Mouse (Mus musculus): ENCODE measurements around the gene Snx5. TPM values are rescaled to one million over a fixed set of nuclear protein-coding genes. Genes with fewer than 3 reads are reported as not detected.

Snx5 gene
- polyA plus RNA-seq, 1 experiment from 2014 or later = 116 TPM

- H3K4me3 ChIP-seq = no peak overlapping the region
- peaks cover 43% of the 10 kb centered on the region for H3K4me1 ChIP-seq
- H3K27ac ChIP-seq = no peak overlapping the region
- H3K9ac ChIP-seq = peak overlapping the region; percentile 7; the same call in 1 of the 2 replicates
- H3K9me3 ChIP-seq = no peaks in the 10 kb centered on the region
- WGBS = 37% methylated on average over 4 of the region's 4 CpGs
- H3K4me2 ChIP-seq = peak overlapping the region; percentile 8; the same call in 1 of the 2 replicates
- no peak for ATAC-seq (ENCODE audit: borderline replicate concordance, extremely low read depth, low FRiP score, low TSS enrichment)
- H3K27me3 ChIP-seq = no peaks in the 10 kb centered on the region
- peaks cover 9% of the 10 kb centered on the region for H3K36me3 ChIP-seq
These were observed 4.6 kb downstream of the Snx5 start for GRCm38 (mm10) chr2:144265916-144266683.

GRCm38 (mm10) chr2:144265120-144265488 lies 5.6 kb downstream of the Snx5 start:
- H3K27ac ChIP-seq = no peak overlapping the region

GRCm38 (mm10) chr2:144264398-144265119 lies 6.1 kb downstream of the Snx5 start:
- H3K27me3 ChIP-seq = no peaks in the 10 kb centered on the region
- no peaks in the 10 kb centered on the region for H3K9me3 ChIP-seq
- H3K9ac ChIP-seq = no peak overlapping the region
- no peak overlapping the region for H3K4me3 ChIP-seq
- no peak overlapping the region for H3K27ac ChIP-seq
- no peak overlapping the region for H3K4me2 ChIP-seq
- peaks cover 41% of the 10 kb centered on the region for H3K4me1 ChIP-seq
- peaks cover 22% of the 10 kb centered on the region for H3K36me3 ChIP-seq
- 55% methylated on average over 5 of the region's 5 CpGs for WGBS
- no peak for ATAC-seq (ENCODE audit: borderline replicate concordance, extremely low read depth, low FRiP score, low TSS enrichment)

More at GRCm38 (mm10) chr2:144265120-144265488, 5.6 kb downstream of the Snx5 start:
- no peaks in the 10 kb centered on the region for H3K9me3 ChIP-seq
- H3K4me3 ChIP-seq = no peak overlapping the region
- 67% methylated on average over 3 of the region's 3 CpGs for WGBS
- H3K4me1 ChIP-seq = peaks cover 41% of the 10 kb centered on the region
- no peak overlapping the region for H3K4me2 ChIP-seq
- H3K27me3 ChIP-seq = no peaks in the 10 kb centered on the region
- H3K36me3 ChIP-seq = peaks cover 19% of the 10 kb centered on the region
- no peak for ATAC-seq (ENCODE audit: borderline replicate concordance, extremely low read depth, low FRiP score, low TSS enrichment)
- H3K9ac ChIP-seq = no peak overlapping the region

DNA sequence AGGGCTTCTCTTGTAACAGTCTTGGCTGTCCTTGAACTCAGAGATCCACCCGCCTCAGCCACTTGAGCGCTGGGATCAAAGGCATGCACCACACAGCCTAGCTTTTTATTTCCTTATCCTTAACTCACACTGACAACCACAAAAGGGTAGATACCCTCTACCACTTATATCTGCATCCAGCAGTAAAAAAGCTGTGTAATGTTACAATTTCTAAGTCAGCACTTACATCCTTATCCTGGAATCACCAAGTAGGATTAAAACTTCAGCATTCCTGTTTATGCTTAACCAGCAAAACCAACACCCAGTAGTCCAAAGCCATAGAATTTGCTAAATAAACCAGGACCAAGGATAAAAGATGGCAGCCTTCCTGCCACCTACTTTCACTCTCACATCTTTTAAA lies 7.9 kb downstream of the Snx5 start:
- no peaks in the 10 kb centered on the region for H3K27me3 ChIP-seq
- whole genome bisulfite sequencing = 81% methylated on average over 2 of the region's 2 CpGs
- no peak for ATAC-seq (ENCODE audit: borderline replicate concordance, extremely low read depth, low FRiP score, low TSS enrichment)
- H3K36me3 ChIP-seq = peaks cover 39% of the 10 kb centered on the region
- no peak overlapping the region for H3K9ac ChIP-seq
- no peak overlapping the region for H3K4me2 ChIP-seq
- H3K4me1 ChIP-seq = peaks cover 33% of the 10 kb centered on the region
- H3K9me3 ChIP-seq = no peaks in the 10 kb centered on the region
- no peak overlapping the region for H3K27ac ChIP-seq
- no peak overlapping the region for H3K4me3 ChIP-seq

DNA sequence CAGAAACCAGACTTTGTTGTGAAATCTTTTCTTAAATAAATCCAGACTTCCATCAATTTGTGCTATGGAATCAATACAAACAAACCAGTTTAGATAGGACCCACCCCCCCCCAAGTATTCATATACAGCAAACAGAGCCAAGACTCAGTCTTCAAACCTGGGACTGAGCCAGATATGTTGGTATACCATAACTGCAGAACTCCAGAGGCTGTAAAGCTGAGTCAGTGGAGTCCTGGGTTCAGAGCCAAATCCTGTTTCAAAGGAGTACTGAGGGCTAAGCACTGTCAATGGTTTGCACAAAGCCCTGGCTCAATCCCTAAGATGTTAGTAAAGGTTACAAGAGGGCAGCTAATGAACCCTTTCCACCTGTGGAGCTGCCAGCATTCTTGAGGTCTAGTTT lies 20.6 kb downstream of the Snx5 start:
- Histone ChIP-seq H3K4me2 (no peak overlapping the region), H3K4me1 (0 out of 2 replicates have a peak, but pooled peaks cover 9% of the 10 kb centered on the region), H3K9ac (no peak overlapping the region), H3K27me3 (no peaks in the 10 kb centered on the region), H3K36me3 (peaks cover 59% of the 10 kb centered on the region), H3K27ac (no peak overlapping the region), H3K4me3 (no peak overlapping the region), H3K9me3 (no peaks in the 10 kb centered on the region)
- no peak for ATAC-seq (ENCODE audit: borderline replicate concordance, extremely low read depth, low FRiP score, low TSS enrichment)

DNA sequence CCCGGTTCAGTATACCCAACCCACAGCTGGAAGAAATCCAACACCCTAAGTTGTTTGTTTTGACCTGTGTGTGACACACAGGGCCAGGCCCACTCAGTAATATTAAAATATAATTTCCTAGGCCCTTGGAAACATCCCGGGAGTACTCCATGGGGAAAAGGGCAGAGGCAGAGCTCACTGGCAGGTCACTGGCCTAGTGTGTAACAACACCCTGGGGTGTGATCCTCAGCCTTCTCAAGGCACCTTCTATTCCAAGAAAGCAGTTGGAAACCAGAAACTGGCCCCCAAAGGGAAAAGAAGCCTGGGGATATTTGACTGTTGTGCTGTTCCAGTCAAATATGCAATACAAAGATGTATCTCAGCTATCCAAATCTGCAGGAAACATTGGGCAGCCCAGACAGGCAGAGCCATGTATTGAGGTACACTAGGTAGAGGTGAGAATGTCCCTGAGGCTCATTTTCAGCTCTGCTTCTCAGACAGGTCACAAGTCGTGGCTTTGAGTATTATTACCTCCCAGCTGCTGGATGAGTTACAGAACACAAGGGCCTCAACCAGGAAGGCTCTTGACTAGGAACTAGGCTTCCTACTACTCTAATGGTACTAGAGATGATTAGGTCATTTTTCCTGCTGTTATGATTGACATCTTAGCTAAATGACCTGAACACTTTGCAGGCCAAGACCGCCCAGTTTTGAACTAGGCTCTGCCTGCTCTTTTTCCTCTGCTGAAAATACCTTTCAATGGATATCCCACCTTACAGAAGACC lies 21.9 kb downstream of the Snx5 start:
- no peak overlapping the region for H3K27ac ChIP-seq
- no peak for ATAC-seq (ENCODE audit: borderline replicate concordance, extremely low read depth, low FRiP score, low TSS enrichment)
- H3K4me3 ChIP-seq = no peak overlapping the region
- no peak overlapping the region for H3K9ac ChIP-seq
- H3K36me3 ChIP-seq = peaks cover 45% of the 10 kb centered on the region
- no peaks in the 10 kb centered on the region for H3K9me3 ChIP-seq
- 37% methylated on average over 3 of the region's 4 CpGs for WGBS
- H3K4me2 ChIP-seq = no peak overlapping the region
- no peaks in the 10 kb centered on the region for H3K27me3 ChIP-seq
- H3K4me1 ChIP-seq = 0 out of 2 replicates have a peak, but pooled peaks cover 9% of the 10 kb centered on the region

- H3K27me3 ChIP-seq = no peaks in the 10 kb centered on the region
- WGBS = 31% methylated on average over 5 of the region's 5 CpGs
These were observed 23.2 kb downstream of the Snx5 start for GRCm38 (mm10) chr2:144247337-144247978.

DNA sequence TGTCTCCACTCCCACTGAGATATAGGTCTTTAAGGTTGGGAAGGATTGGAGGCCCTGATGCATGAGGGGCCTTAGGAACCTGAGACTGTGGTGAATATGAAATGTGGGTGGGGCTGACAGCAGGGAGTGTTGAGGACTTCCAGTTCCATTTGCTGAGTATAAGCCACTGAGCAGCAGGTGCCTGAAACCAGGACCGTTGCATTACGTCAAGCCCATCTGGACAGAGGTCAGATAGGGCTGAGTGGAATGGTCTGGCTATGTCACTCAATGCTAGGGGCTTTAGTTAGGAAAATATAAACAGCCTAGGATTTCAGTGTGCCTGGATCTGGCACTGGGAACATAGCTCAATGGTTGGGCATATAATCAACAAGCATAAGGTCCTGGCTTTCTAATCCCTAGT lies 24.4 kb downstream of the Snx5 start:
- Histone ChIP-seq H3K27me3 (no peaks in the 10 kb centered on the region), H3K36me3 (peaks cover 22% of the 10 kb centered on the region), H3K4me2 (no peak overlapping the region), H3K4me3 (no peak overlapping the region), H3K27ac (no peak overlapping the region), H3K4me1 (0 out of 2 replicates have a peak, but pooled peaks cover 9% of the 10 kb centered on the region), H3K9me3 (no peaks in the 10 kb centered on the region), H3K9ac (no peak overlapping the region)
- 58% methylated on average over 2 of the region's 2 CpGs for WGBS
- no peak for ATAC-seq (ENCODE audit: borderline replicate concordance, extremely low read depth, low FRiP score, low TSS enrichment)

More at GRCm38 (mm10) chr2:144247337-144247978, 23.2 kb downstream of the Snx5 start:
- Histone ChIP-seq H3K9ac (no peak overlapping the region), H3K4me2 (no peak overlapping the region), H3K4me3 (no peak overlapping the region), H3K36me3 (peaks cover 32% of the 10 kb centered on the region), H3K9me3 (no peaks in the 10 kb centered on the region), H3K4me1 (0 out of 2 replicates have a peak, but pooled peaks cover 9% of the 10 kb centered on the region), H3K27ac (no peak overlapping the region)
- peak; percentile 48 for ATAC-seq (ENCODE audit: borderline replicate concordance, extremely low read depth, low FRiP score, low TSS enrichment)

DNA sequence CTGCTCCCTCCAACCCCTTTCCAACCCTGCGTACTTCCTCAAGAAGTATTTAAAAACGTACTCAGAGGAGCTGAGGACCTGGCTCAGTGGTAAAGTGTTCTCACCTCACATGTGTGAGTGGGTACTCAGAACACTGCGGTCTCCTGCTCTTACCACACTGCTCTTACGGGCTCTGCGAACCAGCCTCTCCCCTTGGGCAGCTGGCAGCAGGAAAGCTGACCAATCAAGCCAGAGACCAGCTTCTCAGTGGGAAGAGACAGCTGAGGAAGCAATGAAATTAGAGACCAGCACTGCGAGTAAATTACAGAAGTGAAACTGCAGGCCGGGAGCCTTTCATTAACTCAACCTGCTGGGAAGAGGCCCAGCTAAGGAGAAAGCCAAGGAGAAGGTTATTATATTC lies 25.2 kb downstream of the Snx5 start:
- H3K9ac ChIP-seq = no peak overlapping the region
- 41% methylated on average over 7 of the region's 7 CpGs for WGBS
- peaks cover 14% of the 10 kb centered on the region for H3K36me3 ChIP-seq
- H3K4me2 ChIP-seq = no peak overlapping the region
- peak; percentile 65; the same call in 1 of the 2 replicates for ATAC-seq (ENCODE audit: borderline replicate concordance, extremely low read depth, low FRiP score, low TSS enrichment)
- H3K4me1 ChIP-seq = 0 out of 2 replicates have a peak, but pooled peaks cover 9% of the 10 kb centered on the region
- H3K27me3 ChIP-seq = no peaks in the 10 kb centered on the region
- no peak overlapping the region for H3K27ac ChIP-seq
- no peak overlapping the region for H3K4me3 ChIP-seq
- no peaks in the 10 kb centered on the region for H3K9me3 ChIP-seq

DNA sequence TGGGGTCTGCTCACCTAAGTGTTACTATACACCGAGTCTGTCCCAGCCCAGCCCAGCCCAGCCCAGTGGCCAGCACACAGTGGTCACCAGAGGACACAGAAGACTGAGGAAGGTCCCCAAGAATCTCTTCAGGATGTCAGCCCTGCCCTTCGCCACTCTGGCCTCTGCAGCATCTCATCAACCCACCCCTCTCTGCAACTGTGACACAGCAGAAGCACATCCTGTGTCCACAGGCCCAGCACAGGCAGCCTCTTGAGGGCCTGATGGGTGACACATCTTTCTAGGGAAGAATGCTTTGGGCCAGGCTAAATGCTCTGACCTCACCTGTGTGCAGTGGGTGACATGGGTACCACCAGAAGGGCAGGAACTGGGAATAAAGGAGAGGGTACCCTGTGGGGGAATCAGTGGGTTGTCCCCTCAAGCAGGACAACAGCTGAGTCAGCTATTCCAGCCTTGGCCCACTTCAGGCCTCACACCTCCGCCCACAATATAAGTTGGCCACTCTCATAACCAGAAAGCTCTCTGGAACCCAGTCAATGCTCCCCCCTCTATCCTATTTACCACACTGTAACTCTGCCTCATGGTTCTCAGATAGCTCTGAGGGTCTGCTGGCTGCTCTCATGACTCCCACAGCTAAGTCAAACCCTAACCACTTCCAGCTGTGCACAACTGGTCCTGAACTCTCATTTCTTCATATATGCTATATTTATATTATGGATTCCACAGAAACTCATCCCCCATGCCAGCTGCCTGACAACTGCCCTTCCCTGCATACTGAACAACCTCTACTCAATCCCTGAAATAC lies 30.4 kb downstream of the Snx5 start:
- Histone ChIP-seq H3K27me3 (no peaks in the 10 kb centered on the region), H3K9ac (no peak overlapping the region), H3K4me2 (no peak overlapping the region), H3K4me3 (no peak overlapping the region), H3K27ac (no peak overlapping the region), H3K36me3 (no peaks in the 10 kb centered on the region), H3K9me3 (no peaks in the 10 kb centered on the region), H3K4me1 (no peaks in the 10 kb centered on the region)
- ATAC-seq (ENCODE audit: borderline replicate concordance, extremely low read depth, low FRiP score, low TSS enrichment) = peak; percentile 55
- WGBS = 62% methylated on average over 3 of the region's 3 CpGs

GRCm38 (mm10) chr2:144239318-144239717 lies 31.4 kb downstream of the Snx5 start:
- H3K9me3 ChIP-seq = no peaks in the 10 kb centered on the region
- ATAC-seq (ENCODE audit: borderline replicate concordance, extremely low read depth, low FRiP score, low TSS enrichment) = no peak
- no peak overlapping the region for H3K4me3 ChIP-seq
- H3K9ac ChIP-seq = no peak overlapping the region
- H3K4me2 ChIP-seq = no peak overlapping the region
- H3K4me1 ChIP-seq = no peaks in the 10 kb centered on the region
- WGBS = 59% methylated on average over 2 of the region's 2 CpGs
- H3K27ac ChIP-seq = no peak overlapping the region
- no peaks in the 10 kb centered on the region for H3K36me3 ChIP-seq
- H3K27me3 ChIP-seq = no peaks in the 10 kb centered on the region
